Mouse (Mus musculus) limb, embryonic 13.5 days (tissue): ENCODE results near the gene Prrx2. TPM values are rescaled to one million over a fixed set of nuclear protein-coding genes. Genes with fewer than 3 reads are reported as not detected.
A peak's percentile ranks its signal among the peaks of the same experiment; 100 is the strongest.

Source experiments
- ATAC-seq: fragments of 200-750 bp; cut with Nextera tagmentation; 2 replicates; pipeline ENCODE4 v1.8.0; 2017; ENCODE audit warnings: low read depth, moderate number of reproducible peaks, moderate TSS enrichment; ENCODE audit not compliant: low FRiP score
- H3K27ac ChIP-seq: fragments of 300-500 bp; sonication (generic); 2 replicates; pipeline ENCODE4 v1.5.1; 2015; ENCODE audit warnings: inconsistent platforms, mild to moderate bottlenecking, moderate library complexity
- H3K27me3 ChIP-seq: fragments of 300-500 bp; sonication (generic); 2 replicates; pipeline ENCODE4 v1.6.1; 2015; ENCODE audit warnings: mild to moderate bottlenecking, inconsistent platforms
- H3K36me3 ChIP-seq: fragments of 300-500 bp; sonication (generic); 2 replicates; pipeline ENCODE4 v1.6.1; 2015; ENCODE audit warnings: inconsistent platforms, mild to moderate bottlenecking, moderate library complexity
- H3K4me1 ChIP-seq: fragments of 300-500 bp; sonication (generic); 2 replicates; pipeline ENCODE4 v1.6.1; 2015; ENCODE audit warnings: inconsistent platforms
- H3K4me2 ChIP-seq: fragments of 300-500 bp; sonication (generic); replicated peaks from 2 replicates; pipeline ENCODE4 v1.6.1; 2015; ENCODE audit warnings: inconsistent platforms, mild to moderate bottlenecking, moderate library complexity
- H3K4me3 ChIP-seq: fragments of 300-500 bp; sonication (generic); 2 replicates; pipeline ENCODE4 v1.5.1; 2015; ENCODE audit warnings: moderate library complexity, mild to moderate bottlenecking, inconsistent platforms
- H3K9ac ChIP-seq: fragments of 300-500 bp; sonication (generic); 2 replicates; pipeline ENCODE4 v1.6.1; 2015; ENCODE audit warnings: mild to moderate bottlenecking, inconsistent platforms
- H3K9me3 ChIP-seq: fragments of 300-500 bp; sonication (generic); 2 replicates; pipeline ENCODE4 v1.6.1; 2016; ENCODE audit warnings: inconsistent platforms
- WGBS: fragments of 180-500 bp; shearing (Covaris S2); methylation state at CpG from one replicate; pipeline ENCODE4 v1.1.7; 2015; 5-methylcytosine and 5-hydroxymethylcytosine counted together
- polyA plus RNA-seq: library from polyadenylated mRNA; unstranded; fragments of >200 nt; fragmentation: Nextera tagmentation; extraction: Ambion mirVana; gene quantifications from 2 replicates; pipeline ENCODE4 v1.2.1, GENCODE M21; 2015

The Prrx2 gene
- polyA plus RNA-seq, 1 experiment from 2014 or later = 93.6 TPM

DNA sequence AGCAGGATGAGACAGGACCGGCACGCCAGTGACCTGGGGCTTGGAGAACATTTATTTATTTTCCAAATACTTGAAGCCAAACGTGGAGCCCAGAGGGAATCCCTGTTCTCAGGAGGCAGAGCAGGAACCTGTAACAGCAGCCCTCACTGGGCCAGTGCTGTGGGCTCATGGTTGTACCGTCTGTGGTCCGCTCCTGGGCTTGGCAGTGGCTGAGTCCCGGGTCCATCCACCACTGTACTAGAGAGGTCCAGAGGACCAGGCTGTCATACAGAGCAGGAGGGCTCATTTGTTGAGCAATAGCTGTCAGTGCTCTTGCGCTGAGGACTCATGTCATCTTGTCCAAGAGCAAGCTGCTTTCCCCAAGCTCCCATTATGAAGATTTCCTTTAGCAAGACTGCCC lies 40.3 kb downstream of the Prrx2 start:
- H3K9ac ChIP-seq = no peak overlapping the region

DNA sequence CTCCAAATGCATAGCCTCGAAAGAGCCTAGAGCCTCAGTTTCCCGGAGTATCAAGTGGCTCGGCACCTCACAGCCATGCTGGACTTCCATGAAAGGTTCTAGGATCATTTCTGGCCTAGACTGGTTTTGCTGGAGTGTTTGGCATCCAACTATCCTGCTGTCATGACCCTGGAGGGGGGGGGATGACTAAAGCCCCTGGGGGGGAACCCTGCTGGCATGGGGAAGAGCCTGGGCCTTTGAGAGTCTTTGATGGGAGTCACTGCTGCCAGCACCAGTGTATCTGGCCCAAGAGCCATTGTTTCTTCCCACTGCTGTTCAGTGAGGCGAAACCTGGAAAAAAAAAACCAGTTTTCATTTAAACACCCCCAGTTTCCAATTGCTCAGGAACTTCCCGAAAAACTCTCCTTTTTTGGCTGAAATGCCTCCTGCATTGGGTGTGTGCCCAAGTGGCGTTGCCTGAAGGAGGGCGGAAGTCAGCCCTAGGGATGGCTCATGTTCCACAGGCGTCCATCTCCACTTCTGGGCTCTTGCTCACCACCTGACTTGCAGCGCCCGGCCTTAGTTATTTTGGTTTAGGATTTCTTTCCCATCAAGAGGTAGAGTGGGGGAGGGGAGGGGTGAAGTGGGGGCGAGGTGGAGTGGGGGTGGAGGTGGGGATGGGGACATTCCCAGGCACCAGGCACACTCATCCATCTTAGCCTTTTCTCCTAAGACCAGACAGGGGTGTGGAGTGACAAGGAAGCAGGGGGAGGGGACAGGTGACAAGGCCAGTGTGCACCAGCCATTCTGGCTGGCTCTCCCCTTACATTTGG lies 41.1 kb downstream of the Prrx2 start:
- peak overlapping the region; percentile 80 for H3K27ac ChIP-seq
- no peaks in the 10 kb centered on the region for H3K27me3 ChIP-seq
- 41% methylated on average over 11 of the region's 11 CpGs for WGBS
- peaks cover 56% of the 10 kb centered on the region for H3K4me1 ChIP-seq
- peak; percentile 17; the same call in 1 of the 2 replicates for ATAC-seq
- no peaks in the 10 kb centered on the region for H3K9me3 ChIP-seq
- H3K4me3 ChIP-seq = no peak overlapping the region
- peak overlapping the region; percentile 34; the same call in 1 of the 2 replicates for H3K4me2 ChIP-seq
- no peak overlapping the region for H3K9ac ChIP-seq
- peaks cover 27% of the 10 kb centered on the region for H3K36me3 ChIP-seq

More for the DNA sequence above, 40.3 kb downstream of the Prrx2 start:
- WGBS = 61% methylated on average over 7 of the region's 7 CpGs
- peaks cover 63% of the 10 kb centered on the region for H3K4me1 ChIP-seq
- no peak overlapping the region for H3K4me3 ChIP-seq
- no peak for ATAC-seq
- 0 out of 2 replicates have a peak overlapping the region, but pooled peaks have one; percentile 34 for H3K4me2 ChIP-seq
- H3K36me3 ChIP-seq = peaks cover 20% of the 10 kb centered on the region
- H3K27ac ChIP-seq = peak overlapping the region; percentile 80
- H3K9me3 ChIP-seq = no peaks in the 10 kb centered on the region
- no peaks in the 10 kb centered on the region for H3K27me3 ChIP-seq

DNA sequence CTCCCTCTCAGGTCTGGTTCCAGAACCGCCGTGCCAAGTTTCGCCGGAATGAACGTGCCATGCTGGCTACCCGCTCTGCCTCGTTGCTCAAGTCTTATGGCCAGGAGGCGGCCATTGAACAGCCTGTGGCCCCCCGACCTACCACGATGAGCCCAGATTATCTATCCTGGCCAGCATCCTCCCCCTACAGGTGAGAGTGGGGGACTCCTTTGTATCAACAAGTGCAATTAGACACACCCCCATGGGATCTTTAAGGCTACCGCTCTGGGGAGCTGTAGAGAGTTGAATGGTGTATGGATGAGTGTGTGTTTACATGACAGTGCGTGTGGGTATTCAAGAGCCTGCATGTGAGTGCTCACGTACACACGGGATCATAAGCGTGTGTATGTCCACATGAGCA lies 44.7 kb downstream of the Prrx2 start:
- Histone ChIP-seq H3K9me3 (no peaks in the 10 kb centered on the region), H3K9ac (no peak overlapping the region), H3K27me3 (no peaks in the 10 kb centered on the region), H3K4me1 (peaks cover 21% of the 10 kb centered on the region), H3K4me2 (no peak overlapping the region), H3K36me3 (peaks cover 56% of the 10 kb centered on the region), H3K27ac (no peak overlapping the region), H3K4me3 (no peak overlapping the region)
- ATAC-seq = no peak
- 93% methylated on average over 15 of the region's 15 CpGs for WGBS

DNA sequence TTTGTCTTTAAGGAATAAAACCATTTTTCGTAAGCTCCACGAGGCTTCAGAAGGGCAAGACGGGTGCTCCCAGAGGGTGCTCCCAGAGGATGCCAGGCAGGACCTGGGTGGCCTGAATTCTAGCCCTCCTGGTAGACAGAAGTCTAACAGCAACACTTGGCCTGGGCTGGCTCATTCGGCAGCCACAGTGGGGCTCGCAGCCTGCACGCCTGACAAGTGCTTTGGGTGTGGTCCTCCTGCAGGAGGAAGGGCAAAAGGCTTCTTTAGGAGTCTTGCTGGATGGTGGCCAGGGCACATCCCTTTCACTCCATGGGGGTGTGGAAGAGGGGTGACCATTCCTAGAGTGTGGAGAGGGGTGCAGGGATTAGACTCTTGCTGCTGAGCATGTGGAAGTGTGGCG lies 46.4 kb downstream of the Prrx2 start:
- Histone ChIP-seq H3K9ac (no peak overlapping the region), H3K4me1 (peaks cover 13% of the 10 kb centered on the region), H3K36me3 (peaks cover 63% of the 10 kb centered on the region), H3K4me3 (no peak overlapping the region), H3K9me3 (peaks cover 5% of the 10 kb centered on the region; the same call in 1 of the 2 replicates), H3K4me2 (no peak overlapping the region), H3K27me3 (no peaks in the 10 kb centered on the region), H3K27ac (no peak overlapping the region; the same call in 1 of the 2 replicates)
- ATAC-seq = no peak
- 85% methylated on average over 7 of the region's 7 CpGs for WGBS

DNA sequence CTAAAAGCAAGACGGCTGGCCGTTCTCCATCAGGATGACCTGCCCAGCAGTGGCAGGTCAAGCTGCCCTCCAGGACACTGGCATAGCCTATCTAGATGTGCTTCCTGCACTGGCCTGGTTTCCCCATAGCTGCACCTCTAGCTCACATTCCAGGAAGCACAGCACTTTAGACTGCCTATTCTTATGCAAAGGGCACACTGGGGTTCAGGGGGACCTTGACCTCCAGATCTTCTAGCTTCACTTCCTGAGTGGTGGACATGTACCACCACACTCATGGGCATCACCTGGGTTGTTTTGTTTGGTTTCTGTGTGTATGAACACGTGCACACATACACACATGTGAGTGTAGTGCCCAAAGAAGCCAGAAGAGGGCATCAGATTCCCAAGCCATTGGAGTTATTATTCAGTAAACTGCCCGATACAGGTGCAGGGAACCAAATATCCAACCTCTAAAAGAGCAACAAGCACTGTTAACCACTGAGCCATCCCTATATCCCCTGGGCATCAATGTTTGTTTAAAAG lies 50.1 kb downstream of the Prrx2 start:
- H3K4me1 ChIP-seq = peaks cover 13% of the 10 kb centered on the region
- no peak overlapping the region for H3K4me2 ChIP-seq
- H3K4me3 ChIP-seq = no peak overlapping the region
- peak overlapping the region; percentile 83 for H3K27ac ChIP-seq
- H3K9me3 ChIP-seq = peaks cover 5% of the 10 kb centered on the region; the same call in 1 of the 2 replicates
- H3K27me3 ChIP-seq = no peaks in the 10 kb centered on the region
- WGBS = 96% methylated on average over 4 of the region's 4 CpGs
- no peak overlapping the region for H3K9ac ChIP-seq
- H3K36me3 ChIP-seq = peaks cover 48% of the 10 kb centered on the region
- ATAC-seq = no peak

DNA sequence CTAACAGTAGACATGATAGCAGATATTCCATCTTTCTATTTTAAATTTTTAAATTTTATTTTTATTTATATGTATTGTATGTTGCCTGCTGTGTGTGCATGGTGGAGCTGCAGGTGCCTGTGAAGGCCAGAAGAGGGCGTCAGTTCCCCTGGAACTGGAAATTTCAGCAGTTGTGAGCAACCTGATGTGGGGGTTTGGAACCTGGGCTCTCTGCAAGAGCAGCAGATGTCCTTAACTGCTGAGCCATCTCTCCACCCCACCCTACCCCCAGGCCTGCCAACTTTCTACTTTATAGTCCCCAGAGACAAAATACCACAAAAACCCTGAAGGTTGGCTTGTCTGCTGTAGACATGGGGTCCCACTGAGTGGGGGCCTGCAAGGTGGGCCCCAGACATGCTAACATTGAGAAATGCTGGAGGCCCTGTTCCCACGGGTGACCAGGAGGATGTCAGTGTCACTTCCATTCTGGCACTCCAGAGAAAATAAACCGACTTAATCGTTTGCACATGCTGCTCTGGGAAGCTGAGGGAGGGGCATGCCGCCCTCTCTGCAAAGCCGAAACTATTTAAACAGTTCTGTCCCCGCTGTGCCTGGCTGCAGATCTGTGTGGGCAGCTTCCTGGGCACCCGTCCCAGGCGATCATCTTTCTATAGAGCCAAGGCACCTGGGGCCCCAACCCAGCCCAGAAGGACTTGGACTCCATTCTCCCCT lies 50.8 kb downstream of the Prrx2 start:
- Histone ChIP-seq H3K36me3 (peaks cover 43% of the 10 kb centered on the region), H3K4me3 (no peak overlapping the region), H3K27me3 (no peaks in the 10 kb centered on the region), H3K27ac (peak overlapping the region; percentile 83), H3K4me2 (peak overlapping the region; percentile 21), H3K9me3 (peaks cover 5% of the 10 kb centered on the region; the same call in 1 of the 2 replicates), H3K9ac (peak overlapping the region; percentile 31; the same call in 1 of the 2 replicates), H3K4me1 (peaks cover 13% of the 10 kb centered on the region)
- peak; percentile 70 for ATAC-seq
- 15% methylated on average over 9 of the region's 9 CpGs for WGBS

DNA sequence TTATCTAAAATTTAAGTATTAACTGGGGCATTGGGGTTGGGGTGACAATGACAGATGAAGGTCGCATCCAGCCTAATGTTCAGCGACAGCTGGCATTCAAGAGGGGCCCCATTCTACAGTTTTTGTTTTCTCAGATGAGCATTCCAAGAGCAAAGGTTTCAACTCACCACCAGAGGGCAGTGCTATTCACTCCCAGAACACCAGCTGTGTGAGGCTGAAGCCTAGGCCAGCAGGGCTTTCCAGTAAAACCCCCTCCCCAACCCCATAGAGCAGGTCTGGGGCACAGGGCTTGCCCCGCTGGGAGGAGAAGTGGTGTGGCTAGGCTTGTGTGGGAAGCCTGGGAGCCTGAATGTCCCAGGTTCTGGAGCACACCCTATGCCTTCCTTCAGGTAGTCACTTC lies 56.2 kb downstream of the Prrx2 start:
- Histone ChIP-seq H3K27me3 (no peaks in the 10 kb centered on the region), H3K27ac (no peak overlapping the region), H3K4me2 (no peak overlapping the region), H3K36me3 (peaks cover 9% of the 10 kb centered on the region; the same call in 1 of the 2 replicates), H3K4me3 (no peak overlapping the region), H3K9me3 (no peaks in the 10 kb centered on the region), H3K4me1 (peaks cover 20% of the 10 kb centered on the region), H3K9ac (no peak overlapping the region)
- 3% methylated on average over 3 of the region's 3 CpGs for WGBS
- ATAC-seq = peak; percentile 35; the same call in 1 of the 2 replicates

DNA sequence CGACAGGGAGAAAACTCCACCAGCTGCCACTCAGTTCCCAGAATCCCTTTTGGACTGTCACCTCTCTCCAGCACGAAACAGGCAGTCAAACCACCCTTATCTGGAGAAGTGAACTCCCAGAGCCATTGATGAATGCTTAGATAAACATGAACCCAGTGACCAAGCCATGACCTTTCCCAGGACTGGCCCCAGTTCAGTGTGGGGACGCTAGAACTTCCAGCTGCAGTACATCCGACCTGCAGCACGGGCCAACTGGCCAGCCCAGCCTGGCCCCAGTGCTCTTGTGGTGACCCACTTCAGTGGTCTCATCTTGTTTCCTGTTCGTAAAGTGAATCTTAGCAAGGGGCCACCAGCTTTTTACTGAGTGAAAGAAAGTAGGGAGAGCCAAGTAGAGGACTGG lies 58.6 kb downstream of the Prrx2 start:
- Histone ChIP-seq H3K9me3 (no peaks in the 10 kb centered on the region), H3K36me3 (0 out of 2 replicates have a peak, but pooled peaks cover 5% of the 10 kb centered on the region), H3K27me3 (no peaks in the 10 kb centered on the region), H3K27ac (no peak overlapping the region), H3K4me3 (no peak overlapping the region), H3K4me2 (no peak overlapping the region), H3K9ac (no peak overlapping the region), H3K4me1 (peaks cover 30% of the 10 kb centered on the region)
- no peak for ATAC-seq
- 20% methylated on average over 6 of the region's 6 CpGs for WGBS

DNA sequence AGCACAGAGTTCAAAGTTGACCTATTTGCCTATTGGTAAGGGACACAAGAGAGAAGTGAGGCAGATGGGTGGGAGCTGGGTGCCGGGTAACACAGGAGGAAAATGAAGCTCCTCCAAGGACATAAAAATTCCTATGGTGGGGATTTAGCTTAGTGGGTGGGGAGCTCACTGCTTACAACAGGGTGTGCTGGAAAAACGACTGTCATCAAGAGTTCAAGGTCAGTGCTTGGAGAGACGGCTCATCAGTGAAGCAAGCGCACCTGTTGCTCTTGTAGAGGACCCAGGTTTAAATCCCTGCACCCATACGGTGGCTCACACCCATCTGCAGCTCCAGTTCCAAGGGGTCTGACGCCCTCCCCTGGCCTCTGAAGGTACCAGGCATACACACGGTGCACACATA lies 59.2 kb downstream of the Prrx2 start:
- H3K27me3 ChIP-seq = no peaks in the 10 kb centered on the region
- H3K9me3 ChIP-seq = no peaks in the 10 kb centered on the region
- no peak overlapping the region for H3K4me2 ChIP-seq
- H3K4me3 ChIP-seq = no peak overlapping the region
- H3K36me3 ChIP-seq = 0 out of 2 replicates have a peak, but pooled peaks cover 5% of the 10 kb centered on the region
- no peak for ATAC-seq
- 85% methylated on average over 7 of the region's 7 CpGs for WGBS
- peaks cover 30% of the 10 kb centered on the region for H3K4me1 ChIP-seq
- no peak overlapping the region for H3K9ac ChIP-seq
- no peak overlapping the region for H3K27ac ChIP-seq

DNA sequence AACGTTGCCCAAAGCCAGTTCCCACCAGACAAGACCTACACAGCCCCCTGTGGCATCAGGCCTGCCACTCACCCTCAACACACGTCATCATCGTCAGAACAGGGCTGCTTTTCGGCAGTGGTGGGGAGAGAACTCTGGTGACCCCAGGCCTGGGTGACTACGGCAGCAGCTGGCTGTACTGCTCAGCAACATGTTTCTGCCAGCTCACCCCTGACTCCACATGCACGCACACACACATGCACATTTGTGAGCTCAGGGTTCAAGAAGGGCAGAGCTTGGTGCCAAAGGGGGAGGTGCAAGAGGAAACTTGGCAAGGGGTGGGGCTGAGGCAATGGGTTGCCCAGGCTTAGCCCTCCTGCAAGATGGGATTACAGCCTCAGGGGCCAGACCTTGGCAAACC lies 62.5 kb downstream of the Prrx2 start:
- Histone ChIP-seq H3K27ac (no peak overlapping the region), H3K27me3 (no peaks in the 10 kb centered on the region), H3K9me3 (no peaks in the 10 kb centered on the region), H3K4me1 (peaks cover 35% of the 10 kb centered on the region), H3K4me3 (no peak overlapping the region), H3K9ac (0 out of 2 replicates have a peak overlapping the region, but pooled peaks have one; percentile 14), H3K4me2 (no peak overlapping the region), H3K36me3 (0 out of 2 replicates have a peak, but pooled peaks cover 3% of the 10 kb centered on the region)
- 36% methylated on average over 6 of the region's 6 CpGs for WGBS
- no peak; the same call in 1 of the 2 replicates for ATAC-seq

DNA sequence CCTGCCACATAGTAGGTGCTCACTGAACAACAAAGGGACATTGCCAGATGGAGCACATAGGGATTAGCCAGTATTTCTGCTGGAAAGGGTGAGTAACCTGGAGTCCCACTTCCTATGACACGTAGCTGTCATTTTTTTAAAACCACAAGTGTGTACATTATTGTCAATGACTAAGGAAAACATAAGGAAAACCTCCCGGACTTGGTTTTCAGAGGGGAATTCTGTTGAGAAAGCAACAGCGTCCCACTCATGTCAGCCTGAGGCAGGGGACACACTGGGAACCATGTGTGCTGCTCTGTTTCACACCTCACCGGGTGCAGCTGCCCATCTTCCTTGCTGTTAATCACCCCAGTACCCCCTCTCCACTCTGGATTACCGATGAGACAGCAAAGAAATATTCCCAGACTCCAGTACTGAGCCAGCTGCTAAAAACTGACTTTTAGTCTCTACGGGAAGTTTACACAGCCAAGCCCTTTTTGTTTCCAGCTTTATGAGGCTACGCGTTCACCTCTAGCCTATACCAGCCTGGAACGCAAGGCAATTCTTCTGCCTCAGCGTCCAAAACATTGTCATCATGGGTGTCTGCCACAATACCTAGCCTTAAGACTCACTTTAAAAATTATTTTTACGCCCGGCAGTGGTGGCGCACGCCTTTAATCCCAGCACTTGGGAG lies 64.8 kb downstream of the Prrx2 start:
- Histone ChIP-seq H3K4me1 (peaks cover 43% of the 10 kb centered on the region), H3K9me3 (no peaks in the 10 kb centered on the region), H3K27me3 (no peaks in the 10 kb centered on the region), H3K36me3 (no peaks in the 10 kb centered on the region), H3K4me3 (no peak overlapping the region), H3K9ac (no peak overlapping the region), H3K4me2 (no peak overlapping the region), H3K27ac (no peak overlapping the region)
- WGBS = 87% methylated on average over 14 of the region's 14 CpGs
- no peak for ATAC-seq
